In genomic region chr12:117688655-117689548, GRCm38 (mm10) we compare ENCODE assay signal across 9 mouse cellular contexts.
DNase-seq lines count a peak whose midpoint lies in the region; ATAC-seq and TF ChIP-seq lines count a peak whose summit lies in the region.
"Had no signal": no experiment of that assay in that cellular context is flagged by ENCODE, and none has a peak within 500 bp of the region (broad histone marks: within the 10 kb centered on the region; RNA-seq: fewer than 3 reads in every experiment).

No protein-coding gene starts in this region.

- no peaks in the 10 kb centered on the region for H3K27me3 ChIP-seq in hindbrain, postnatal 0 days (ENCODE audit: insufficient read depth, low read length)
- no peaks in the 10 kb centered on the region for H3K27me3 ChIP-seq in midbrain, embryonic 16.5 days (ENCODE audit: control insufficient read depth, insufficient read depth, low read depth, low read length)

- H3K36me3 ChIP-seq in hindbrain, postnatal 0 days (ENCODE audit: insufficient read depth, low read length): no peaks in the 10 kb centered on the region
- H3K36me3 ChIP-seq in midbrain, embryonic 16.5 days (ENCODE audit: control insufficient read depth, insufficient read depth, low read length): no peaks in the 10 kb centered on the region

- peak; percentile 89 for ATAC-seq in hindbrain, postnatal 0 days
- ATAC-seq in midbrain, embryonic 16.5 days: peak; percentile 90
- no peak for ATAC-seq in megakaryocyte, adult 5-6 weeks (ENCODE audit: poor library complexity, severe bottlenecking)

- peak overlapping the region; percentile 21 for H3K4me3 ChIP-seq in embryonic fibroblast, embryonic 13.5 days (ENCODE audit: insufficient read depth, low read length)
- H3K4me3 ChIP-seq in hindbrain, postnatal 0 days (ENCODE audit: low read length): peak overlapping the region; percentile 54
- H3K4me3 ChIP-seq in midbrain, embryonic 16.5 days (ENCODE audit: low read depth, low read length): peak overlapping the region; percentile 65
- H3K4me3 ChIP-seq: erythroblast, embryonic 14.5 days had no signal

- peak; percentile 78 for DNase-seq in R1 (ENCODE audit: low read depth, low spot score)
- peak; percentile 94 for DNase-seq in brain, embryonic 14.5 days (ENCODE audit: low read depth)
- peak; percentile 83 for DNase-seq in hindbrain, postnatal 0 days (ENCODE audit: low spot score)
- DNase-seq in left cerebral cortex, postnatal 4 days: peak; percentile 67
- no peak for DNase-seq in thymus, postnatal 0 days (ENCODE audit: low spot score)

- 8% methylated on average over 32 of the region's 32 CpGs for WGBS in hindbrain, postnatal 0 days
- 3% methylated on average over 31 of the region's 32 CpGs for WGBS in midbrain, embryonic 16.5 days

- H3K27ac ChIP-seq in embryonic fibroblast, embryonic 13.5 days (ENCODE audit: insufficient read depth, low read length): no peak overlapping the region
- peak overlapping the region; percentile 92 for H3K27ac ChIP-seq in hindbrain, postnatal 0 days
- H3K27ac ChIP-seq in midbrain, embryonic 16.5 days (ENCODE audit: low read length): peak overlapping the region; percentile 95

- H3K9ac ChIP-seq in hindbrain, postnatal 0 days (replicated peaks; ENCODE audit: low read length): peak overlapping the region; percentile 64
- H3K9ac ChIP-seq in midbrain, embryonic 16.5 days (ENCODE audit: low read depth, low read length): peak overlapping the region; percentile 76

- TF ChIP-seq CTCF in brain, embryonic 14.5 days (IDR thresholded peaks at IDR 0.05; ENCODE audit: borderline replicate concordance, extremely low read depth, insufficient read depth, insufficient read length): no peak
- TF ChIP-seq CTCF in embryonic fibroblast, embryonic 13.5 days (IDR thresholded peaks at IDR 0.05; ENCODE audit: borderline replicate concordance, insufficient read depth, low read length): no peak
- TF ChIP-seq CTCF in hindbrain, postnatal 0 days (IDR thresholded peaks at IDR 0.05; ENCODE audit: low read depth): 0 out of 2 replicates have a peak, but pooled peaks have one; percentile 20

- H3K4me2 ChIP-seq in hindbrain, postnatal 0 days (ENCODE audit: low read depth, low read length): peak overlapping the region; percentile 63
- H3K4me2 ChIP-seq in midbrain, embryonic 16.5 days (ENCODE audit: low read length): peak overlapping the region; percentile 59

- intact Hi-C loops in left cerebral cortex, postnatal 4 days (cut with DNase I): no loop called here

- no peak; the same call in 1 of the 2 replicates for TF ChIP-seq POLR2A in brain, embryonic 14.5 days (IDR thresholded peaks at IDR 0.05; ENCODE audit: borderline replicate concordance, extremely low read depth, insufficient read depth, insufficient read length, poor library complexity, severe bottlenecking)
- TF ChIP-seq POLR2A in embryonic fibroblast, embryonic 13.5 days (IDR thresholded peaks at IDR 0.05; ENCODE audit: low read depth, low read length): no peak

- no peaks in the 10 kb centered on the region for H3K4me1 ChIP-seq in embryonic fibroblast, embryonic 13.5 days (ENCODE audit: control insufficient read depth, insufficient read depth, low read length)
- peaks cover 11% of the 10 kb centered on the region for H3K4me1 ChIP-seq in hindbrain, postnatal 0 days (ENCODE audit: insufficient read depth, low read length)
- H3K4me1 ChIP-seq in midbrain, embryonic 16.5 days (ENCODE audit: control insufficient read depth, insufficient read depth, low read length): peaks cover 56% of the 10 kb centered on the region

- no peaks in the 10 kb centered on the region for H3K9me3 ChIP-seq in hindbrain, postnatal 0 days (ENCODE audit: low read length)
- no peaks in the 10 kb centered on the region for H3K9me3 ChIP-seq in midbrain, embryonic 16.5 days (replicated peaks; ENCODE audit: control insufficient read depth, low read length, poor library complexity, severe bottlenecking)
